Mouse (Mus musculus) midbrain, embryonic 15.5 days (tissue): ENCODE data around the gene Gins2. TPM values are rescaled to one million over a fixed set of nuclear protein-coding genes. Genes with fewer than 3 reads are reported as not detected.

Experiments used
- ATAC-seq: fragments of 200-750 bp; cut with Nextera tagmentation; replicated peaks from 2 replicates; pipeline ENCODE4 v1.8.0; 2017; ENCODE audit warnings: moderate TSS enrichment
- H3K27ac ChIP-seq: fragments of 300-500 bp; sonication (generic); 2 replicates; pipeline ENCODE4 v1.5.1; 2015; ENCODE audit warnings: mild to moderate bottlenecking, inconsistent platforms
- H3K27me3 ChIP-seq: fragments of 300-500 bp; sonication (generic); replicated peaks from 2 replicates; pipeline ENCODE4 v1.6.1; 2015; ENCODE audit warnings: inconsistent platforms
- H3K36me3 ChIP-seq: fragments of 300-500 bp; sonication (generic); replicated peaks from 2 replicates; pipeline ENCODE4 v1.6.1; 2015; ENCODE audit warnings: inconsistent platforms
- H3K4me1 ChIP-seq: fragments of 300-500 bp; sonication (generic); 2 replicates; pipeline ENCODE4 v1.6.1; 2015; ENCODE audit warnings: inconsistent platforms
- H3K4me2 ChIP-seq: fragments of 300-500 bp; sonication (generic); 2 replicates; pipeline ENCODE4 v1.6.1; 2015; ENCODE audit warnings: inconsistent platforms, mild to moderate bottlenecking, moderate library complexity
- H3K4me3 ChIP-seq: fragments of 300-500 bp; sonication (generic); 2 replicates; pipeline ENCODE4 v1.5.1; 2015; ENCODE audit warnings: mild to moderate bottlenecking, inconsistent platforms
- H3K9ac ChIP-seq: fragments of 300-500 bp; sonication (generic); 2 replicates; pipeline ENCODE4 v1.6.1; 2015; ENCODE audit warnings: mild to moderate bottlenecking, inconsistent platforms
- H3K9me3 ChIP-seq: fragments of 300-500 bp; sonication (generic); 2 replicates; pipeline ENCODE4 v1.6.1; 2016; ENCODE audit warnings: inconsistent platforms
- WGBS: fragments of 180-500 bp; shearing (Covaris S2); methylation state at CpG from one replicate; pipeline ENCODE4 v1.1.7; 2015; ENCODE audit warnings: mixed read lengths; 5-methylcytosine and 5-hydroxymethylcytosine counted together
- polyA plus RNA-seq: library from polyadenylated mRNA; unstranded; fragments of >200 nt; fragmentation: Nextera tagmentation; extraction: Ambion mirVana; gene quantifications from 2 replicates; pipeline ENCODE4 v1.2.1, GENCODE M21; 2015

The Gins2 gene
- polyA plus RNA-seq, 1 experiment from 2014 or later = 15.3 TPM

GRCm38 (mm10) chr8:120569939-120570715, 19.0 kb downstream of the Gins2 start:
- Histone ChIP-seq H3K27ac (no peak overlapping the region), H3K4me2 (no peak overlapping the region), H3K9ac (no peak overlapping the region), H3K9me3 (no peaks in the 10 kb centered on the region), H3K27me3 (no peaks in the 10 kb centered on the region), H3K36me3 (peaks cover 61% of the 10 kb centered on the region), H3K4me1 (peaks cover 20% of the 10 kb centered on the region), H3K4me3 (no peak overlapping the region)
- ATAC-seq = no peak
- WGBS = 62% methylated on average over 13 of the region's 13 CpGs

GRCm38 (mm10) chr8:120569123-120569522, 20.0 kb downstream of the Gins2 start:
- peaks cover 30% of the 10 kb centered on the region for H3K4me1 ChIP-seq
- no peak overlapping the region for H3K27ac ChIP-seq
- no peak overlapping the region for H3K4me3 ChIP-seq
- 90% methylated on average over 17 of the region's 17 CpGs for WGBS
- no peak overlapping the region for H3K9ac ChIP-seq
- peaks cover 53% of the 10 kb centered on the region for H3K36me3 ChIP-seq
- H3K4me2 ChIP-seq = no peak overlapping the region
- no peaks in the 10 kb centered on the region for H3K9me3 ChIP-seq
- no peak for ATAC-seq
- no peaks in the 10 kb centered on the region for H3K27me3 ChIP-seq

- no peak overlapping the region for H3K4me2 ChIP-seq
- no peak for ATAC-seq
- peaks cover 45% of the 10 kb centered on the region for H3K36me3 ChIP-seq
- no peaks in the 10 kb centered on the region for H3K27me3 ChIP-seq
- peaks cover 39% of the 10 kb centered on the region for H3K4me1 ChIP-seq
- H3K9me3 ChIP-seq = no peaks in the 10 kb centered on the region
- H3K27ac ChIP-seq = no peak overlapping the region
- H3K9ac ChIP-seq = no peak overlapping the region
- no peak overlapping the region for H3K4me3 ChIP-seq
- 96% methylated on average over 37 of the region's 37 CpGs for whole genome bisulfite sequencing
Measured at GRCm38 (mm10) chr8:120568164-120568798, 20.8 kb downstream of the Gins2 start.

GRCm38 (mm10) chr8:120567731-120568130, 21.4 kb downstream of the Gins2 start:
- Histone ChIP-seq H3K36me3 (peaks cover 40% of the 10 kb centered on the region), H3K27me3 (no peaks in the 10 kb centered on the region), H3K4me2 (no peak overlapping the region), H3K27ac (no peak overlapping the region), H3K4me3 (no peak overlapping the region), H3K9me3 (no peaks in the 10 kb centered on the region), H3K9ac (no peak overlapping the region), H3K4me1 (peaks cover 44% of the 10 kb centered on the region)
- WGBS = 97% methylated on average over 17 of the region's 17 CpGs
- ATAC-seq = no peak

- Histone ChIP-seq H3K27ac (no peak overlapping the region), H3K36me3 (peaks cover 34% of the 10 kb centered on the region)
- 73% methylated on average over 8 of the region's 8 CpGs for WGBS
Measured at GRCm38 (mm10) chr8:120566681-120567080, 22.4 kb downstream of the Gins2 start.

GRCm38 (mm10) chr8:120565151-120565711, 23.9 kb downstream of the Gins2 start:
- WGBS = 7% methylated on average over 7 of the region's 7 CpGs
- no peak overlapping the region for H3K9ac ChIP-seq
- H3K4me1 ChIP-seq = peaks cover 67% of the 10 kb centered on the region
- peaks cover 26% of the 10 kb centered on the region for H3K36me3 ChIP-seq
- H3K4me3 ChIP-seq = no peak overlapping the region
- H3K4me2 ChIP-seq = no peak overlapping the region
- H3K27ac ChIP-seq = peak overlapping the region; percentile 72
- ATAC-seq = no peak
- no peaks in the 10 kb centered on the region for H3K9me3 ChIP-seq
- no peaks in the 10 kb centered on the region for H3K27me3 ChIP-seq

More at GRCm38 (mm10) chr8:120566681-120567080, 22.4 kb downstream of the Gins2 start:
- Histone ChIP-seq H3K9ac (no peak overlapping the region), H3K9me3 (no peaks in the 10 kb centered on the region), H3K27me3 (no peaks in the 10 kb centered on the region), H3K4me2 (no peak overlapping the region), H3K4me1 (peaks cover 55% of the 10 kb centered on the region), H3K4me3 (no peak overlapping the region)
- ATAC-seq = no peak

- Histone ChIP-seq H3K27ac (peak overlapping the region; percentile 72), H3K4me3 (no peak overlapping the region), H3K9me3 (no peaks in the 10 kb centered on the region), H3K4me1 (peaks cover 78% of the 10 kb centered on the region), H3K9ac (no peak overlapping the region), H3K4me2 (no peak overlapping the region), H3K36me3 (peaks cover 24% of the 10 kb centered on the region), H3K27me3 (no peaks in the 10 kb centered on the region)
- 6% methylated on average over 20 of the region's 20 CpGs for WGBS
- ATAC-seq = peak; percentile 51
Measured at GRCm38 (mm10) chr8:120563851-120564837, 25.0 kb downstream of the Gins2 start.

- H3K36me3 ChIP-seq = peaks cover 16% of the 10 kb centered on the region
- 0 out of 2 replicates have a peak, but pooled peaks have one; percentile 10 for ATAC-seq
- H3K4me1 ChIP-seq = peaks cover 86% of the 10 kb centered on the region
- no peaks in the 10 kb centered on the region for H3K9me3 ChIP-seq
- H3K4me2 ChIP-seq = no peak overlapping the region
- 11% methylated on average over 8 of the region's 8 CpGs for WGBS
- no peaks in the 10 kb centered on the region for H3K27me3 ChIP-seq
- no peak overlapping the region for H3K4me3 ChIP-seq
- no peak overlapping the region for H3K9ac ChIP-seq
- H3K27ac ChIP-seq = peak overlapping the region; percentile 72
Measured at GRCm38 (mm10) chr8:120563348-120563724, 25.8 kb downstream of the Gins2 start.

GRCm38 (mm10) chr8:120562680-120563347, 26.3 kb downstream of the Gins2 start:
- H3K4me1 ChIP-seq = peaks cover 91% of the 10 kb centered on the region
- H3K9ac ChIP-seq = no peak overlapping the region
- WGBS = 80% methylated on average over 18 of the region's 18 CpGs
- no peaks in the 10 kb centered on the region for H3K9me3 ChIP-seq
- H3K4me2 ChIP-seq = no peak overlapping the region
- no peak overlapping the region for H3K4me3 ChIP-seq
- H3K36me3 ChIP-seq = peaks cover 11% of the 10 kb centered on the region
- peak overlapping the region; percentile 72 for H3K27ac ChIP-seq
- ATAC-seq = no peak
- no peaks in the 10 kb centered on the region for H3K27me3 ChIP-seq

GRCm38 (mm10) chr8:120561539-120562435, 27.3 kb downstream of the Gins2 start:
- Histone ChIP-seq H3K4me1 (peaks cover 99% of the 10 kb centered on the region), H3K9me3 (no peaks in the 10 kb centered on the region), H3K36me3 (peaks cover 1% of the 10 kb centered on the region), H3K27ac (peak overlapping the region; percentile 72), H3K9ac (no peak overlapping the region), H3K27me3 (no peaks in the 10 kb centered on the region), H3K4me3 (no peak overlapping the region), H3K4me2 (no peak overlapping the region)
- 82% methylated on average over 22 of the region's 22 CpGs for WGBS
- ATAC-seq = no peak
